Mouse (Mus musculus) heart, adult 2 months (tissue): Measurements from ENCODE around the gene Insl3. TPM values are rescaled to one million over a fixed set of nuclear protein-coding genes. Genes with fewer than 3 reads are reported as not detected.
"Not testable (repeated sequence)": the region's sequence is repeated elsewhere in the genome, so short reads cannot be mapped to it uniquely, and the experiment has no call there.

Experiments
- DNase-seq, 2 experiments: peaks; one replicate each; pipeline ENCODE4 v3.0.0; 2021
- H3K27ac ChIP-seq: fragments of 200-600 bp; 2 replicates; pipeline ENCODE4 v1.8.1; 2022
- H3K27me3 ChIP-seq: fragments of 200-500 bp; 2 replicates; pipeline ENCODE4 v1.6.1; 2012; ENCODE audit warnings: mild to moderate bottlenecking, low read length, inconsistent platforms, mixed read lengths; ENCODE audit not compliant: control insufficient read depth, insufficient read depth
- H3K36me3 ChIP-seq: fragments of 200-500 bp; 2 replicates; pipeline ENCODE4 v1.6.1; 2012; ENCODE audit warnings: low read length, inconsistent platforms; ENCODE audit not compliant: control insufficient read depth, insufficient read depth
- H3K4me1 ChIP-seq: fragments of 200-500 bp; 2 replicates; pipeline ENCODE4 v1.6.1; 2011; ENCODE audit warnings: low read length; ENCODE audit not compliant: control insufficient read depth, insufficient read depth
- H3K4me3 ChIP-seq: fragments of 200-600 bp; 2 replicates; pipeline ENCODE4 v1.8.1; 2022
- H3K79me2 ChIP-seq: fragments of 200-500 bp; replicated peaks from 2 replicates; pipeline ENCODE4 v1.6.1; 2012; ENCODE audit warnings: mild to moderate bottlenecking, inconsistent platforms, low read length, moderate library complexity, mixed read lengths; ENCODE audit not compliant: control insufficient read depth, insufficient read depth
- H3K9ac ChIP-seq: fragments of 200-500 bp; 2 replicates; pipeline ENCODE4 v1.6.1; 2012; ENCODE audit warnings: low read depth, mild to moderate bottlenecking, control low read depth, inconsistent platforms, low read length, mixed read lengths
- CTCF ChIP-seq: fragments of 200-600 bp; IDR thresholded peaks from 2 replicates; pipeline ENCODE4 v1.8.1; 2022; ENCODE audit warnings: antibody characterized with exemption, mild to moderate bottlenecking, moderate library complexity
- EP300 ChIP-seq: fragments of 200-500 bp; IDR thresholded peaks from 2 replicates; pipeline ENCODE4 v1.6.1; 2011; ENCODE audit warnings: low read depth, low read length, control low read depth; ENCODE audit not compliant: insufficient read depth
- POLR2A ChIP-seq: fragments of 200-500 bp; IDR thresholded peaks from 2 replicates; pipeline ENCODE4 v1.6.1; 2011; ENCODE audit warnings: mild to moderate bottlenecking, low read depth, low read length, control low read depth; ENCODE audit not compliant: insufficient read depth
- WGBS: fragments of 180-500 bp; shearing (Covaris S2); methylation state at CpG from one replicate; pipeline ENCODE4 v1.1.7; 2018; 5-methylcytosine and 5-hydroxymethylcytosine counted together
- intact Hi-C: fragments of 180-260 bp; cut with DNase I; formaldehyde crosslinking; loops from one replicate; pipeline ENCODE4 v1.15.1; 2025
- polyA plus RNA-seq: library from polyadenylated mRNA; depleted of rRNA; stranded (reverse); fragments of >200 nt; gene quantifications from 2 replicates; pipeline ENCODE4 v1.2.3, GENCODE M21; 2012; rRNA removed
- total RNA-seq, 2 experiments: library from RNA; stranded (reverse); gene quantifications; 2 replicates each; pipeline ENCODE4 v1.2.3; 2021

Insl3 gene
- total and polyA plus RNA-seq, 3 experiments, result 4.0 to 19.3 (median 4.1) TPM

GRCm38 (mm10) chr8:71725122-71725924, 36.3 kb downstream of the Insl3 start, which contains the start of gene Fcho1:
Fcho1 (minus strand) TSS chr8:71725716.
- no peak within 1 kb of the TSS for H3K9ac ChIP-seq
- WGBS, result 3% methylated on average over 54 of the region's 54 CpGs
- TF ChIP-seq EP300, result no peak
- no peak for TF ChIP-seq CTCF
- no peak for TF ChIP-seq POLR2A
- H3K27me3 ChIP-seq, result no peaks in the 10 kb centered on the region
- DNase-seq, result peak; percentile 68 to 81
- intact Hi-C loops, result no loop called here
- no peaks in the 10 kb centered on the region for H3K79me2 ChIP-seq
- no peaks in the 10 kb centered on the region; the same call in 1 of the 2 replicates for H3K4me1 ChIP-seq
- peak within 1 kb of the TSS; percentile 40 for H3K4me3 ChIP-seq
- H3K27ac ChIP-seq, result no peak within 1 kb of the TSS
- H3K36me3 ChIP-seq, result no peaks in the 10 kb centered on the region

GRCm38 (mm10) chr8:71728240-71728785, 39.3 kb downstream of the Insl3 start:
- DNase-seq, result no peak
- 0 out of 2 replicates have a peak overlapping the region, but pooled peaks have one; percentile 29 for H3K9ac ChIP-seq
- TF ChIP-seq POLR2A, result no peak
- H3K36me3 ChIP-seq, result no peaks in the 10 kb centered on the region
- H3K4me3 ChIP-seq, result peak overlapping the region; percentile 28; the same call in 1 of the 2 replicates
- intact Hi-C loops, result no loop called here
- H3K79me2 ChIP-seq, result no peaks in the 10 kb centered on the region
- WGBS, result 7% methylated on average over 21 of the region's 21 CpGs
- no peaks in the 10 kb centered on the region for H3K27me3 ChIP-seq
- H3K27ac ChIP-seq, result no peak overlapping the region
- no peaks in the 10 kb centered on the region; the same call in 1 of the 2 replicates for H3K4me1 ChIP-seq

GRCm38 (mm10) chr8:71728826-71729620, 40.0 kb downstream of the Insl3 start:
- Histone ChIP-seq H3K79me2 (no peaks in the 10 kb centered on the region), H3K9ac (0 out of 2 replicates have a peak overlapping the region, but pooled peaks have one; percentile 29), H3K36me3 (no peaks in the 10 kb centered on the region), H3K4me1 (no peaks in the 10 kb centered on the region; the same call in 1 of the 2 replicates), H3K4me3 (no peak overlapping the region), H3K27ac (no peak overlapping the region), H3K27me3 (no peaks in the 10 kb centered on the region)
- TF ChIP-seq EP300 (no peak), POLR2A (no peak), CTCF (no peak)
- WGBS, result 4% methylated on average over 16 of the region's 16 CpGs
- intact Hi-C loops, result no loop called here
- no peak for DNase-seq

GRCm38 (mm10) chr8:71731652-71732230, 42.7 kb downstream of the Insl3 start:
- no peak overlapping the region for H3K9ac ChIP-seq
- DNase-seq, result peak; percentile 50 to 69
- TF ChIP-seq EP300, result no peak
- peak; percentile 74 for TF ChIP-seq CTCF
- TF ChIP-seq POLR2A, result no peak

GRCm38 (mm10) chr8:71738316-71738715, 49.3 kb downstream of the Insl3 start:
- H3K4me3 ChIP-seq, H3K4me1 ChIP-seq, H3K36me3 ChIP-seq, H3K9ac ChIP-seq, H3K27ac ChIP-seq, H3K27me3 ChIP-seq, intact Hi-C loops, DNase-seq, H3K79me2 ChIP-seq: not testable (repeated sequence)

More at GRCm38 (mm10) chr8:71731652-71732230, 42.7 kb downstream of the Insl3 start:
- intact Hi-C loops, result loop anchor here (2.0 kb wide), 2 partner anchors 23 to 291 kb away; no protein-coding TSS in a partner anchor
- no peaks in the 10 kb centered on the region for H3K27me3 ChIP-seq
- no peaks in the 10 kb centered on the region; the same call in 1 of the 2 replicates for H3K4me1 ChIP-seq
- H3K4me3 ChIP-seq, result no peak overlapping the region
- no peaks in the 10 kb centered on the region for H3K79me2 ChIP-seq
- H3K36me3 ChIP-seq, result no peaks in the 10 kb centered on the region
- no peak overlapping the region for H3K27ac ChIP-seq
- WGBS, result 63% methylated on average over 3 of the region's 3 CpGs

Other genes with a start within 250 kb of the Insl3 start
- 10 to 100 TPM; 25.8 to 26.5 TPM for gene Abhd8, start 225.6 kb upstream of the Insl3 start, total RNA-seq
- gene Abhd8, start 225.6 kb upstream of the Insl3 start, polyA plus RNA-seq, result 30.4 and 38.3 TPM in 2 replicates
- gene Mrpl34, start 224.3 kb upstream of the Insl3 start, total RNA-seq, result 100 to 1,000 TPM; 120 to 128 TPM
- 81.7 and 153 TPM in 2 replicates for gene Mrpl34, start 224.3 kb upstream of the Insl3 start, polyA plus RNA-seq
- 10 to 100 TPM; 30.4 to 31.8 TPM for gene Dda1, start 220.0 kb upstream of the Insl3 start, total RNA-seq
- gene Dda1, start 220.0 kb upstream of the Insl3 start, polyA plus RNA-seq, result 51.8 and 51.9 TPM in 2 replicates
- gene Ano8, start 203.3 kb upstream of the Insl3 start, total RNA-seq, result 10 to 100 TPM; 15.6 to 16.3 TPM
- 15.3 and 18.4 TPM in 2 replicates for gene Ano8, start 203.3 kb upstream of the Insl3 start, polyA plus RNA-seq
- 10 to 100 TPM; 16.6 to 20.5 TPM for gene Gtpbp3, start 201.1 kb upstream of the Insl3 start, total RNA-seq
- gene Gtpbp3, start 201.1 kb upstream of the Insl3 start, polyA plus RNA-seq, result 18.4 and 19.8 TPM in 2 replicates
- gene Plvap, start 177.5 kb upstream of the Insl3 start, total RNA-seq, result 10 to 100 TPM; 22.1 to 28.3 TPM
- gene Plvap, start 177.5 kb upstream of the Insl3 start, polyA plus RNA-seq, result 37.2 and 42.9 TPM in 2 replicates
- not detected for gene Ccdc194, start 163.5 kb upstream of the Insl3 start, total RNA-seq
- gene Ccdc194, start 163.5 kb upstream of the Insl3 start, polyA plus RNA-seq, result 0.10 and 0.23 TPM in 2 replicates
- 10 to 100 TPM; 17.4 to 18.1 TPM for gene Bst2, start 151.8 kb upstream of the Insl3 start, total RNA-seq
- 69.8 and 85.9 TPM in 2 replicates for gene Bst2, start 151.8 kb upstream of the Insl3 start, polyA plus RNA-seq
- gene Mvb12a, start 146.3 kb upstream of the Insl3 start, total RNA-seq, result 10 to 100 TPM; 27.0 to 29.7 TPM
- 51.6 and 53.7 TPM in 2 replicates for gene Mvb12a, start 146.3 kb upstream of the Insl3 start, polyA plus RNA-seq
- under 1 TPM in 1 of 2 experiments, not detected in 1; 0.16 TPM for gene Tmem221, start 130.3 kb upstream of the Insl3 start, total RNA-seq
- 0.29 and 0.51 TPM in 2 replicates for gene Tmem221, start 130.3 kb upstream of the Insl3 start, polyA plus RNA-seq
- under 1 TPM; 0.14 to 0.18 TPM for gene Nxnl1, start 122.6 kb upstream of the Insl3 start, total RNA-seq
- gene Nxnl1, start 122.6 kb upstream of the Insl3 start, polyA plus RNA-seq, result 0.12 TPM in 1 of 2 replicates, not detected in the other
- 100 to 1,000 TPM; 159 to 191 TPM for gene Slc27a1, start 120.3 kb upstream of the Insl3 start, total RNA-seq
- gene Slc27a1, start 120.3 kb upstream of the Insl3 start, polyA plus RNA-seq, result 227 and 281 TPM in 2 replicates
- gene Pgls, start 97.0 kb upstream of the Insl3 start, total RNA-seq, result 10 to 100 TPM; 58.6 to 66.3 TPM
- 53.2 and 80.4 TPM in 2 replicates for gene Pgls, start 97.0 kb upstream of the Insl3 start, polyA plus RNA-seq
- gene Fam129c, start 91.6 kb upstream of the Insl3 start, total RNA-seq, result under 1 TPM; 0.78 to 0.82 TPM
- 1.7 and 2.4 TPM in 2 replicates for gene Fam129c, start 91.6 kb upstream of the Insl3 start, polyA plus RNA-seq
- 10 to 100 TPM; 39.3 to 39.6 TPM for gene Colgalt1, start 78.2 kb upstream of the Insl3 start, total RNA-seq
- 55.8 and 76.6 TPM in 2 replicates for gene Colgalt1, start 78.2 kb upstream of the Insl3 start, polyA plus RNA-seq
- gene Unc13a, start 17.5 kb upstream of the Insl3 start, total RNA-seq, result under 1 TPM; 0.61 to 0.86 TPM
- gene Unc13a, start 17.5 kb upstream of the Insl3 start, polyA plus RNA-seq, result 1.4 and 1.8 TPM in 2 replicates
- gene Jak3, start 12.9 kb upstream of the Insl3 start, total RNA-seq, result 1 to 10 TPM; 8.1 to 8.6 TPM
- 23.3 and 24.0 TPM in 2 replicates for gene Jak3, start 12.9 kb upstream of the Insl3 start, polyA plus RNA-seq
- 1 to 10 TPM; 6.1 to 6.4 TPM for gene B3gnt3, start 12.6 kb downstream of the Insl3 start, total RNA-seq
- gene B3gnt3, start 12.6 kb downstream of the Insl3 start, polyA plus RNA-seq, result 5.4 and 8.6 TPM in 2 replicates
- gene Fcho1, start 36.5 kb downstream of the Insl3 start, total RNA-seq, result under 1 TPM; 0.23 to 0.64 TPM
- 2.7 and 4.5 TPM in 2 replicates for gene Fcho1, start 36.5 kb downstream of the Insl3 start, polyA plus RNA-seq
- 1 to 10 TPM; 4.4 to 6.2 TPM for gene Zfp709, start 192.8 kb downstream of the Insl3 start, total RNA-seq
- 0.59 and 1.0 TPM in 2 replicates for gene Zfp709, start 192.8 kb downstream of the Insl3 start, polyA plus RNA-seq
- 1 to 10 TPM; 3.1 to 3.5 TPM for gene Zfp882, start 219.4 kb downstream of the Insl3 start, total RNA-seq
- 0.55 and 1.5 TPM in 2 replicates for gene Zfp882, start 219.4 kb downstream of the Insl3 start, polyA plus RNA-seq
- 10 to 100 TPM; 19.8 to 24.4 TPM for gene Zfp617, start 219.4 kb downstream of the Insl3 start, total RNA-seq
- gene Zfp617, start 219.4 kb downstream of the Insl3 start, polyA plus RNA-seq, result 4.7 and 10.9 TPM in 2 replicates